Mouse (Mus musculus) pancreas, adult 10 weeks (tissue): ENCODE measurements around the gene Hap1. TPM values are rescaled to one million over a fixed set of nuclear protein-coding genes. Genes with fewer than 3 reads are reported as not detected.

Experiments
- polyA plus RNA-seq: library from polyadenylated mRNA; stranded (reverse); fragments of 350-450 nt; fragmentation: Illumina TruSeq; extraction: RNeasy Lipid Tissue Mini Kit (QIAGEN cat#74804); gene quantifications from one replicate; pipeline ENCODE4 v1.2.3, GENCODE M21; 2015; ENCODE audit warnings: low read depth, low replicate concordance; ENCODE audit not compliant: insufficient read depth

The Hap1 gene
- 10.5 TPM for polyA plus RNA-seq

GRCm38 (mm10) chr11:100355972-100356818 lies at the start of gene Hap1:
Hap1 (minus strand) TSS chr11:100356128.

GRCm38 (mm10) chr11:100397600-100398389 lies 41.9 kb upstream of the Hap1 start, which contains the start of gene Jup:
Jup (minus strand) TSS chr11:100397763.

GRCm38 (mm10) chr11:100333944-100334457 lies 21.9 kb downstream of the Hap1 start, which contains the start of gene Gast:
Gast (plus strand) TSS chr11:100334407.

GRCm38 (mm10) chr11:100319492-100320171 lies 36.3 kb downstream of the Hap1 start, which contains the start of gene Eif1:
Eif1 (plus strand) TSS chr11:100319885.

Other genes with a start within 250 kb of the Hap1 start
- gene Krt13, start 234.6 kb downstream of the Hap1 start, polyA plus RNA-seq: not detected
- gene Krt15, start 220.2 kb downstream of the Hap1 start, polyA plus RNA-seq: not detected
- gene Krt19, start 207.5 kb downstream of the Hap1 start, polyA plus RNA-seq: 42.4 TPM
- gene Krt9, start 162.9 kb downstream of the Hap1 start, polyA plus RNA-seq: not detected
- 1.7 TPM for gene Krt14, start 148.6 kb downstream of the Hap1 start, polyA plus RNA-seq
- gene Krt16, start 107.2 kb downstream of the Hap1 start, polyA plus RNA-seq: not detected
- gene Krt17, start 95.1 kb downstream of the Hap1 start, polyA plus RNA-seq: not detected
- gene Krt42, start 86.3 kb downstream of the Hap1 start, polyA plus RNA-seq: not detected
- gene Eif1, start 36.2 kb downstream of the Hap1 start, polyA plus RNA-seq: 260 TPM
- gene Gast, start 21.7 kb downstream of the Hap1 start, polyA plus RNA-seq: not detected
- gene Jup, start 41.6 kb upstream of the Hap1 start, polyA plus RNA-seq: 26.4 TPM
- gene P3h4, start 58.7 kb upstream of the Hap1 start, polyA plus RNA-seq: 14.3 TPM
- gene Fkbp10, start 59.6 kb upstream of the Hap1 start, polyA plus RNA-seq: 7.2 TPM
- gene Nt5c3b, start 85.7 kb upstream of the Hap1 start, polyA plus RNA-seq: 17.9 TPM
- gene Klhl10, start 85.8 kb upstream of the Hap1 start, polyA plus RNA-seq: not detected
- 2.5 TPM for gene Klhl11, start 116.6 kb upstream of the Hap1 start, polyA plus RNA-seq
- 43.7 TPM for gene Acly, start 171.9 kb upstream of the Hap1 start, polyA plus RNA-seq
- gene Ttc25, start 189.5 kb upstream of the Hap1 start, polyA plus RNA-seq: 1.3 TPM
- gene Cnp, start 218.8 kb upstream of the Hap1 start, polyA plus RNA-seq: 9.4 TPM